ENCODE assay signal across 8 mouse cellular contexts in genomic region chr2:120976990-120977925, GRCm38 (mm10). TPM values are rescaled to one million over a fixed set of nuclear protein-coding genes. Genes with fewer than 3 reads are reported as not detected.
A peak's percentile ranks its signal among the peaks of the same experiment; 100 is the strongest.
DNase-seq lines count a peak whose midpoint lies in the region; ATAC-seq and TF ChIP-seq lines count a peak whose summit lies in the region.

Gene Tmem62 (plus strand): TSS chr2:120977017.

- H3K4me3 ChIP-seq in lung, postnatal 0 days (ENCODE audit: low read depth, low read length) = peak within 1 kb of the TSS; percentile 68

- peak; percentile 50 to 74; a peak in 2 of 4 replicates for ATAC-seq in hematopoietic stem cell, adult 5-6 weeks (replicated peaks in 1 of 2; ENCODE audit: insufficient read depth in 1 of 2, low FRiP score in 2 of 2, low TSS enrichment in 1 of 2, low read depth in 1 of 2, poor library complexity in 2 of 2, severe bottlenecking in 2 of 2)
- peak; percentile 80 for ATAC-seq in lung, postnatal 0 days

- H3K27ac ChIP-seq in lung, postnatal 0 days (ENCODE audit: low read length) = peak within 1 kb of the TSS; percentile 93

- DNase-seq in NIH3T3 (ENCODE audit: low read depth) = peak; percentile 79
- DNase-seq in cerebellum, adult 9-11 months = peak; percentile 84
- DNase-seq in frontal cortex, adult 2 months (ENCODE audit: extremely low spot score in 1 of 2, low spot score in 1 of 2) = peak in 1 of 2 experiments; percentile 60
- peak; percentile 16 for DNase-seq in layer of hippocampus, adult 9-10 months (ENCODE audit: low spot score)
- DNase-seq in lung, postnatal 0 days (ENCODE audit: low spot score) = peak; percentile 73
- DNase-seq in ovary, postnatal 10 days (ENCODE audit: low spot score) = peak; percentile 56
- peak; percentile 65 to 79 for DNase-seq in thymus, postnatal 10 days (ENCODE audit: low spot score in 2 of 2)

- H3K36me3 ChIP-seq in lung, postnatal 0 days (ENCODE audit: insufficient read depth, low read length) = no peaks in the 10 kb centered on the region

- H3K9ac ChIP-seq in lung, postnatal 0 days (replicated peaks; ENCODE audit: low read depth) = peak within 1 kb of the TSS; percentile 84

- no peaks in the 10 kb centered on the region for H3K27me3 ChIP-seq in lung, postnatal 0 days (replicated peaks; ENCODE audit: insufficient read depth, low read length)

- TF ChIP-seq EP300 in lung, postnatal 0 days (IDR thresholded peaks at IDR 0.05) = no peak

- peak; percentile 69 for TF ChIP-seq CTCF in lung, postnatal 0 days (IDR thresholded peaks at IDR 0.05)

- peak within 1 kb of the TSS; percentile 83 for H3K4me2 ChIP-seq in lung, postnatal 0 days (replicated peaks; ENCODE audit: low read depth, low read length)

- H3K9me3 ChIP-seq in lung, postnatal 0 days (ENCODE audit: low read length) = no peaks in the 10 kb centered on the region

- WGBS in lung, postnatal 0 days = 2% methylated on average over 63 of the region's 71 CpGs

- no peaks in the 10 kb centered on the region for H3K4me1 ChIP-seq in lung, postnatal 0 days (ENCODE audit: insufficient read depth, low read depth, low read length)

RNA-seq across cellular contexts. Expression of gene Tmem62, which starts in this region (rescaled TPM):
- 28.1 and 29.7 TPM in 2 replicates for polyA plus RNA-seq in frontal cortex, adult 2 months (2012; rRNA removed)
- total RNA-seq in hematopoietic stem cell, adult 5-6 weeks (2017) = 5.5 and 9.8 TPM in 2 replicates
- polyA plus RNA-seq in lung, postnatal 0 days (2015; fragmentation: Nextera tagmentation; extraction: Ambion mirVana) = 13.2 and 13.5 TPM in 2 replicates
